Mouse (Mus musculus) liver, embryonic 14.5 days (tissue): ENCODE data around the gene Zfp85. TPM values are rescaled to one million over a fixed set of nuclear protein-coding genes. Genes with fewer than 3 reads are reported as not detected.

Experiments used
- ATAC-seq: fragments of 200-750 bp; cut with Nextera tagmentation; 2 replicates; pipeline ENCODE4 v1.8.0; 2017; ENCODE audit warnings: moderate number of reproducible peaks, mild to moderate bottlenecking, moderate library complexity; ENCODE audit not compliant: insufficient read depth
- DNase-seq, 3 experiments: peaks; one replicate each; pipeline ENCODE4 v3.0.0-alpha.2; 2012 to 2013; ENCODE audit warnings: low read depth in 3 of 3, low spot score in 3 of 3
- H3K27ac ChIP-seq: fragments of 300-500 bp; sonication (generic); 2 replicates; pipeline ENCODE4 v1.5.1; 2014; ENCODE audit warnings: moderate library complexity, mild to moderate bottlenecking, control low read depth, inconsistent platforms
- H3K27me3 ChIP-seq: fragments of 300-500 bp; sonication (generic); 2 replicates; pipeline ENCODE4 v1.6.1; 2014; ENCODE audit warnings: mild to moderate bottlenecking, low read length, moderate library complexity; ENCODE audit not compliant: control insufficient read depth, insufficient read depth
- H3K36me3 ChIP-seq: fragments of 300-500 bp; sonication (generic); replicated peaks from 2 replicates; pipeline ENCODE4 v1.6.1; 2014; ENCODE audit warnings: low read depth; ENCODE audit not compliant: control insufficient read depth, insufficient read depth
- H3K4me1 ChIP-seq, 2 experiments: fragments of 200-500 bp in 1 of 2; fragments of 300-500 bp in 1 of 2; sonication (generic) in 1 of 2; replicated peaks; 2 replicates each; pipeline ENCODE4 v1.6.1; 2012 to 2014; ENCODE audit warnings: antibody characterized with exemption in 1 of 2, inconsistent platforms in 1 of 2, low read length in 1 of 2; ENCODE audit not compliant: control insufficient read depth in 2 of 2, insufficient read depth in 2 of 2
- H3K4me2 ChIP-seq: fragments of 300-500 bp; sonication (generic); 2 replicates; pipeline ENCODE4 v1.6.1; 2014; ENCODE audit warnings: low read depth, mild to moderate bottlenecking, control low read depth, moderate library complexity
- H3K4me3 ChIP-seq, 2 experiments: fragments of 200-500 bp in 1 of 2; fragments of 300-500 bp in 1 of 2; sonication (generic) in 1 of 2; 2 replicates each; pipeline ENCODE4 v1.5.1; 2012 to 2014; ENCODE audit warnings: low read depth in 2 of 2, low read length in 2 of 2, mild to moderate bottlenecking in 2 of 2, control low read depth in 1 of 2, inconsistent platforms in 1 of 2, moderate library complexity in 1 of 2; ENCODE audit not compliant: insufficient read depth in 1 of 2
- H3K9ac ChIP-seq: fragments of 300-500 bp; sonication (generic); replicated peaks from 2 replicates; pipeline ENCODE4 v1.6.1; 2014; ENCODE audit warnings: mild to moderate bottlenecking, control low read depth, moderate library complexity
- H3K9me3 ChIP-seq: fragments of 300-500 bp; sonication (generic); 2 replicates; pipeline ENCODE4 v1.6.1; 2016; ENCODE audit warnings: low read length, mixed read lengths; ENCODE audit not compliant: control insufficient read depth
- CTCF ChIP-seq: IDR thresholded peaks from 2 replicates; pipeline ENCODE4 v1.5.1; 2016; ENCODE audit warnings: antibody characterized with exemption, low read depth, control low read depth
- EP300 ChIP-seq: IDR thresholded peaks from 2 replicates; pipeline ENCODE4 v1.6.1; 2016; ENCODE audit warnings: antibody characterized with exemption, low read depth
- WGBS: fragments of 180-500 bp; shearing (Covaris S2); extraction: QIAGEN DNeasy Blood & Tissue Kit; methylation state at CpG from one replicate; pipeline ENCODE4 v1.1.7; 2014; ENCODE audit not compliant: insufficient replicate concordance; 5-methylcytosine and 5-hydroxymethylcytosine counted together
- polyA plus RNA-seq, 2 experiments: library from polyadenylated mRNA; depleted of rRNA in 1 of 2; stranded (reverse) in 1 of 2; unstranded in 1 of 2; fragments of >200 nt; fragmentation: Nextera tagmentation in 1 of 2; extraction: Ambion mirVana in 1 of 2; gene quantifications; 2 replicates each; pipeline versions ENCODE4 v1.2.1 to v1.2.3; 2012 to 2014

Zfp85 gene
- polyA plus RNA-seq, 2 experiments: 0.74 to 1.0 TPM

GRCm38 (mm10) chr13:67779265-67780221 is 24.5 kb upstream of the Zfp85 start, which contains the start of gene Zfp493:
Zfp493 (plus strand) TSS chr13:67779693.
- TF ChIP-seq CTCF (no peak; the same call in 1 of the 2 replicates), EP300 (no peak)
- ATAC-seq (peak; percentile 90), DNase-seq (peak; percentile 44 to 61 (median 52))
- Histone ChIP-seq H3K27me3 (no peaks in the 10 kb centered on the region), H3K4me3 (peak within 1 kb of the TSS; percentile 68 to 87), H3K27ac (no peak within 1 kb of the TSS), H3K9ac (peak within 1 kb of the TSS; percentile 65), H3K9me3 (no peaks in the 10 kb centered on the region), H3K4me2 (peak within 1 kb of the TSS; percentile 78), H3K36me3 (no peaks in the 10 kb centered on the region), H3K4me1 (no peaks in the 10 kb centered on the region)
- WGBS: 5% methylated on average over 26 of the region's 26 CpGs

GRCm38 (mm10) chr13:67763031-67763768 is 8.2 kb upstream of the Zfp85 start:
- H3K9me3 ChIP-seq: no peaks in the 10 kb centered on the region
- 53% methylated on average over 2 of the region's 2 CpGs for WGBS
- ATAC-seq (no peak), DNase-seq (no peak)
- H3K27ac ChIP-seq: no peak overlapping the region
- H3K4me1 ChIP-seq: no peaks in the 10 kb centered on the region
- no peaks in the 10 kb centered on the region for H3K27me3 ChIP-seq
- no peak overlapping the region for H3K4me2 ChIP-seq
- H3K9ac ChIP-seq: no peak overlapping the region
- TF ChIP-seq CTCF (no peak), EP300 (no peak)
- no peaks in the 10 kb centered on the region for H3K36me3 ChIP-seq
- no peak overlapping the region for H3K4me3 ChIP-seq

- Histone ChIP-seq H3K9me3 (no peaks in the 10 kb centered on the region), H3K4me3 (no peak overlapping the region), H3K4me1 (no peaks in the 10 kb centered on the region), H3K4me2 (no peak overlapping the region), H3K27me3 (no peaks in the 10 kb centered on the region), H3K36me3 (no peaks in the 10 kb centered on the region), H3K9ac (no peak overlapping the region), H3K27ac (no peak overlapping the region)
- TF ChIP-seq CTCF (no peak), EP300 (no peak)
- no peak for ATAC-seq
- 68% methylated on average over 1 of the region's 1 CpGs for WGBS
- no peak for DNase-seq
Measured at GRCm38 (mm10) chr13:67759966-67760365, 4.9 kb upstream of the Zfp85 start.

GRCm38 (mm10) chr13:67755761-67756160 is 733 bp upstream of the Zfp85 start:
- no peak overlapping the region for H3K4me3 ChIP-seq
- no peaks in the 10 kb centered on the region for H3K27me3 ChIP-seq
- H3K27ac ChIP-seq: no peak overlapping the region
- H3K36me3 ChIP-seq: no peaks in the 10 kb centered on the region
- no peak for ATAC-seq
- H3K4me2 ChIP-seq: no peak overlapping the region; the same call in 1 of the 2 replicates
- no peak overlapping the region for H3K9ac ChIP-seq
- H3K9me3 ChIP-seq: no peaks in the 10 kb centered on the region
- DNase-seq: no peak
- H3K4me1 ChIP-seq: 0 out of 4 replicates have a peak, but pooled peaks cover 0 to 3% of the 10 kb centered on the region in 2 experiments
- 67% methylated on average over 6 of the region's 6 CpGs for WGBS
- TF ChIP-seq EP300: no peak
- no peak for TF ChIP-seq CTCF

GRCm38 (mm10) chr13:67743896-67744295 is 11.1 kb downstream of the Zfp85 start:
- H3K4me3 ChIP-seq: no peak overlapping the region
- H3K27me3 ChIP-seq: no peaks in the 10 kb centered on the region
- ATAC-seq (no peak), DNase-seq (no peak)
- 78% methylated on average over 9 of the region's 9 CpGs for WGBS
- no peak overlapping the region for H3K27ac ChIP-seq
- H3K4me2 ChIP-seq: no peak overlapping the region
- H3K9ac ChIP-seq: no peak overlapping the region
- TF ChIP-seq CTCF (no peak), EP300 (no peak)
- H3K36me3 ChIP-seq: no peaks in the 10 kb centered on the region
- no peaks in the 10 kb centered on the region for H3K4me1 ChIP-seq
- H3K9me3 ChIP-seq: no peaks in the 10 kb centered on the region
